15 mouse cellular contexts compared by ENCODE assay signal in the genomic region with DNA sequence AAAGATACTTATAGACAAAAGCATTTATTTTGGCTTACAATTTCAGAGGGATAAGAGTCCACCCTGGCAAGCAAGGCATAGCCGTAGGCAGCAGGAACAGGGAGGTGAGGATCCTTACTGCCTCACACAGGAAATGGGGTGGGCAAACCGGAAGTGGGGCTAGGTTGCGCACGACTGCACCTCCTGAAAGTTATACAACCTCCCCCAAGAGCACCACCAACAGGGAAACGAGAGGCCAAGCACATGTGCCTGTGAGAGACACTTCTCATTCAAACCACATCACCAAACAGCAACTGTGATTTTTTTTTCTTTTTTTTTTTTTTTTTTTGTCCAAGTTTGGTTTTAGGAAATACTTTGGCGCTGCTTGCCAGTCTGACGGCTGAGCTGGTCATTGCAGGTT. TPM values are rescaled to one million over a fixed set of nuclear protein-coding genes. Genes with fewer than 3 reads are reported as not detected.
"Had no signal": no experiment of that assay in that cellular context is flagged by ENCODE, and none has a peak within 500 bp of the region (broad histone marks: within the 10 kb centered on the region; RNA-seq: fewer than 3 reads in every experiment).

No protein-coding gene starts in this region.

- DNase-seq: kidney, postnatal 25 days; layer of hippocampus, adult 9-11 months; layer of hippocampus, postnatal 36 days; lung, postnatal 14 days; right cerebral cortex, postnatal 14 days; thymus, adult 2 months; thymus, postnatal 25 days had no signal

- H3K36me3 ChIP-seq: limb, embryonic 15.5 days; liver, embryonic 12.5 days; lung, embryonic 15.5 days; midbrain, embryonic 13.5 days; stomach, embryonic 15.5 days had no signal

- H3K9me3 ChIP-seq: limb, embryonic 15.5 days; liver, embryonic 12.5 days; lung, embryonic 15.5 days; midbrain, embryonic 13.5 days; stomach, embryonic 15.5 days had no signal

- ATAC-seq: liver, embryonic 12.5 days; midbrain, embryonic 13.5 days had no signal

- H3K4me1 ChIP-seq: limb, embryonic 15.5 days; liver, embryonic 12.5 days; lung, embryonic 15.5 days; megakaryocyte, embryonic 14.5 days; midbrain, embryonic 13.5 days; stomach, embryonic 15.5 days had no signal

- H3K4me2 ChIP-seq: limb, embryonic 15.5 days; liver, embryonic 12.5 days; lung, embryonic 15.5 days; midbrain, embryonic 13.5 days; stomach, embryonic 15.5 days had no signal

- H3K27me3 ChIP-seq: limb, embryonic 15.5 days; liver, embryonic 12.5 days; lung, embryonic 15.5 days; midbrain, embryonic 13.5 days; stomach, embryonic 15.5 days had no signal

- H3K4me3 ChIP-seq: limb, embryonic 15.5 days; liver, embryonic 12.5 days; lung, embryonic 15.5 days; megakaryocyte, embryonic 14.5 days; midbrain, embryonic 13.5 days; stomach, embryonic 15.5 days had no signal

- H3K9ac ChIP-seq: limb, embryonic 15.5 days; liver, embryonic 12.5 days; lung, embryonic 15.5 days; midbrain, embryonic 13.5 days; stomach, embryonic 15.5 days had no signal

- H3K27ac ChIP-seq: limb, embryonic 15.5 days; liver, embryonic 12.5 days; lung, embryonic 15.5 days; macrophage; midbrain, embryonic 13.5 days; stomach, embryonic 15.5 days had no signal

RNA-seq across cellular contexts. Expression of gene Gm37240, which starts 19.8 kb away (rescaled TPM):
- total RNA-seq: layer of hippocampus, postnatal 36 days had no signal
- polyA plus RNA-seq: macrophage; neural tube, embryonic 14.5 days had no signal

RNA-seq across cellular contexts. Expression of gene Glt28d2, which starts 19.8 kb away (rescaled TPM):
- polyA plus RNA-seq: macrophage; midbrain, embryonic 13.5 days had no signal
